Mouse (Mus musculus): Measurements from ENCODE around the gene 1110065P20Rik. TPM values are rescaled to one million over a fixed set of nuclear protein-coding genes. Genes with fewer than 3 reads are reported as not detected.

Gene 1110065P20Rik
- polyA plus RNA-seq, 1 experiment from 2014 or later, result 61.7 TPM

DNA sequence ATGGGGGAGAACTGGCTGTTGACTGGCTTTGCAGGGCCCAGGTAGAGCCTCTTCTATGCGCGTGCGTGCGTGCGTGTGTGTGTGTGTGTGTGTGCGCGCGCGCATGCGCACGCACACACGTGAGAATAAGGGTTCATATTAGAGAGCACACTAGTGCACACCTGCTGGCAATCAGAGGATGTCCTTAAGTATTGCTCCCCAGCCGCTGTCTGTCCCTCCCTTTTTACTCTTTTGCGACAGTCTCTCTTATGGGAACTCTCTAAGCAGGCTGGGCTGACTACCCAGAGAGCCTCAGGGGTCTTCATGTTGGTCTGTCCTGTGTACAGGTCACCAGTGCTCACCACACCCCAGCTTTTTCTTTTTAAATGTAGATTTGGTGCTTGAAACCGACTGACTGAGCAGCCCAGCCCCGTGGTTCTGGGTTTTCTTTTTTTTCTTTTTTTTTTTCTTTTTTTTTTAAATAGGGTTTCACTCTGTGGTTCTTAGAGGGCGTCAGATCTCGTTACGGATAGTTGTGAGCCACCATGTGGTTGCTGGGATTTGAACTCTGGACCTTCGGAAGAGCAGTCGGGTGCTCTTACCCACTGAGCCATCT is 25.5 kb downstream of the 1110065P20Rik start:
- WGBS, result 95% methylated on average over 21 of the region's 21 CpGs
- H3K27me3 ChIP-seq (ENCODE audit: insufficient read depth, poor library complexity, severe bottlenecking), result no peaks in the 10 kb centered on the region
- no peak overlapping the region for H3K27ac ChIP-seq
- no peak overlapping the region for H3K4me3 ChIP-seq
- H3K4me1 ChIP-seq (replicated peaks), result no peaks in the 10 kb centered on the region
- DNase-seq (ENCODE audit: low spot score), result no peak
- H3K36me3 ChIP-seq, result peaks cover 97% of the 10 kb centered on the region
- no peaks in the 10 kb centered on the region for H3K9me3 ChIP-seq

GRCm38 (mm10) chr4:124824967-124825366 is 26.0 kb downstream of the 1110065P20Rik start:
- H3K9me3 ChIP-seq, result no peaks in the 10 kb centered on the region
- 95% methylated on average over 6 of the region's 6 CpGs for WGBS
- H3K27ac ChIP-seq, result no peak overlapping the region
- no peaks in the 10 kb centered on the region for H3K27me3 ChIP-seq (ENCODE audit: insufficient read depth, poor library complexity, severe bottlenecking)
- H3K36me3 ChIP-seq, result peaks cover 97% of the 10 kb centered on the region
- no peak overlapping the region for H3K4me3 ChIP-seq
- H3K4me1 ChIP-seq (replicated peaks), result no peaks in the 10 kb centered on the region
- DNase-seq (ENCODE audit: low spot score), result no peak

- no peaks in the 10 kb centered on the region for H3K9me3 ChIP-seq
- no peak overlapping the region for H3K27ac ChIP-seq
- H3K4me1 ChIP-seq (replicated peaks), result peaks cover 14% of the 10 kb centered on the region
- WGBS, result 95% methylated on average over 4 of the region's 4 CpGs
- H3K36me3 ChIP-seq, result peaks cover 57% of the 10 kb centered on the region
- H3K27me3 ChIP-seq (ENCODE audit: insufficient read depth, poor library complexity, severe bottlenecking), result no peaks in the 10 kb centered on the region
- no peak for DNase-seq (ENCODE audit: low spot score)
- no peak overlapping the region for H3K4me3 ChIP-seq
Observed at GRCm38 (mm10) chr4:124818832-124819231, 32.2 kb downstream of the 1110065P20Rik start.

DNA sequence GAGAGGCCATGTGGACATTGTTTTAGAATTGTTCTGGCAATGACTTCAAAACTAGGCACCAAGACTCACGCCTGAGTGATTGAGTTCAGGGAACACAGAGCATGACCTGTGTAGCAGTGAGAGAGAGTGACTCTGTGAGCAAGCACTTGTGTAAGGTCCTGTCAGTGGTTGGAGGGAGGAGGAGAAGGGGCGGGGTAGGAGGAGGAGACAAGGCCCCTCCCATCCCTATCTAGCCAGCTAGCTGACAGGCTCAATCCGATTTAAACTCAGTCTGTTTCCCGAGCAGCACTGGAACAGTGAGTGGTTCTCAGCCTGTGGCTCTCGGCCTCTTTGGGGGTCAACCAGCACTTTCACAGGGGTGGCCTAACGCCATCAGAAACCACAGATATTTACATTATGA is 33.2 kb downstream of the 1110065P20Rik start:
- H3K27me3 ChIP-seq (ENCODE audit: insufficient read depth, poor library complexity, severe bottlenecking), result no peaks in the 10 kb centered on the region
- WGBS, result 20% methylated on average over 6 of the region's 6 CpGs
- no peak overlapping the region for H3K4me3 ChIP-seq
- H3K4me1 ChIP-seq (replicated peaks), result peaks cover 14% of the 10 kb centered on the region
- DNase-seq (ENCODE audit: low spot score), result peak; percentile 26
- H3K27ac ChIP-seq, result no peak overlapping the region
- peaks cover 55% of the 10 kb centered on the region for H3K36me3 ChIP-seq
- H3K9me3 ChIP-seq, result no peaks in the 10 kb centered on the region

GRCm38 (mm10) chr4:124815901-124816300 is 35.1 kb downstream of the 1110065P20Rik start:
- H3K27ac ChIP-seq, result no peak overlapping the region
- H3K27me3 ChIP-seq (ENCODE audit: insufficient read depth, poor library complexity, severe bottlenecking), result no peaks in the 10 kb centered on the region
- 95% methylated on average over 11 of the region's 11 CpGs for WGBS
- no peaks in the 10 kb centered on the region for H3K9me3 ChIP-seq
- H3K4me1 ChIP-seq (replicated peaks), result peaks cover 25% of the 10 kb centered on the region
- no peak for DNase-seq (ENCODE audit: low spot score)
- H3K36me3 ChIP-seq, result peaks cover 48% of the 10 kb centered on the region
- no peak overlapping the region for H3K4me3 ChIP-seq

DNA sequence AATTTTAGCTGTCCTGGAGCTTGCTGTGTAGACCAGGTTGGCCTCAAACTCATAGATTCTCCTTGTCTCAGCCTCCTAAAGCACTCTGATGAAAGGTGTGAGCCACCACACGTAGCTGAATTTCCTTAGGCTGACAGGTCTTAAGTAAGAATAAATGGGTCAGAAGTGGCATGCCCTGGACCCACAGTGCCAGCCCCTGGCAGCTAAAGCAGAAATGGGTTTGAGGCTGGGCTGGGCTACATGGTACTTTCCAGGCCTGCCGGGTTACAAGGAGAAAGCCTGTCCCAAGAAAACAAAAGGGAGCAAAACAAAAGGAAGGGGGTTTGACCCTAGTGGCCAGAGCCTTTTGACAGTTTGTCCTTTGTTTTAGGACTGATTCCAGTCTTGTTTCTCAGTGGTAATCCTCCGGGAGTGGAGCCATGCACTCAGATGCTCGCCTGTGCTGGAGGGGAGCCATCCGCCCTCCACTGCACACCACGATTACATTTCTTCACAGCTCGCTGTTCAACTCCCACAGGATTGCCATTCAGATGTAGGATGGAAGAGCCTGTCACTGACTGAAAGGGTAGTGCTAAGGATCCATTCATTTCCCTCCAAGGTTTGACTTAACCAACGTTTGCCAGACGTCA is 39.5 kb downstream of the 1110065P20Rik start:
- no peak overlapping the region for H3K4me3 ChIP-seq
- peaks cover 16% of the 10 kb centered on the region for H3K4me1 ChIP-seq (replicated peaks)
- H3K36me3 ChIP-seq, result peaks cover 76% of the 10 kb centered on the region
- H3K9me3 ChIP-seq, result no peaks in the 10 kb centered on the region
- no peaks in the 10 kb centered on the region for H3K27me3 ChIP-seq (ENCODE audit: insufficient read depth, poor library complexity, severe bottlenecking)
- DNase-seq (ENCODE audit: low spot score), result peak; percentile 9
- H3K27ac ChIP-seq, result no peak overlapping the region
- 23% methylated on average over 9 of the region's 9 CpGs for WGBS

- WGBS, result 95% methylated on average over 7 of the region's 7 CpGs
- Histone ChIP-seq H3K9me3 (no peaks in the 10 kb centered on the region), H3K27ac (no peak overlapping the region), H3K4me3 (no peak overlapping the region), H3K36me3 (peaks cover 81% of the 10 kb centered on the region), H3K27me3 (ENCODE audit: insufficient read depth, poor library complexity, severe bottlenecking) (no peaks in the 10 kb centered on the region), H3K4me1 (replicated peaks) (peaks cover 16% of the 10 kb centered on the region)
- DNase-seq (ENCODE audit: low spot score), result no peak
Observed at GRCm38 (mm10) chr4:124810056-124810455, 40.9 kb downstream of the 1110065P20Rik start.

- Histone ChIP-seq H3K4me3 (no peak overlapping the region), H3K36me3 (peaks cover 85% of the 10 kb centered on the region), H3K27me3 (ENCODE audit: insufficient read depth, poor library complexity, severe bottlenecking) (no peaks in the 10 kb centered on the region), H3K4me1 (replicated peaks) (peaks cover 16% of the 10 kb centered on the region), H3K9me3 (no peaks in the 10 kb centered on the region), H3K27ac (no peak overlapping the region)
- WGBS, result 88% methylated on average over 9 of the region's 9 CpGs
- no peak for DNase-seq (ENCODE audit: low spot score)
Observed at GRCm38 (mm10) chr4:124809136-124809883, 41.7 kb downstream of the 1110065P20Rik start.

GRCm38 (mm10) chr4:124808511-124808910 is 42.5 kb downstream of the 1110065P20Rik start:
- DNase-seq (ENCODE audit: low spot score), result no peak
- WGBS, result 82% methylated on average over 5 of the region's 5 CpGs
- Histone ChIP-seq H3K4me1 (replicated peaks) (peaks cover 24% of the 10 kb centered on the region), H3K9me3 (no peaks in the 10 kb centered on the region), H3K27ac (no peak overlapping the region), H3K27me3 (ENCODE audit: insufficient read depth, poor library complexity, severe bottlenecking) (no peaks in the 10 kb centered on the region), H3K36me3 (peaks cover 83% of the 10 kb centered on the region), H3K4me3 (no peak overlapping the region)

DNA sequence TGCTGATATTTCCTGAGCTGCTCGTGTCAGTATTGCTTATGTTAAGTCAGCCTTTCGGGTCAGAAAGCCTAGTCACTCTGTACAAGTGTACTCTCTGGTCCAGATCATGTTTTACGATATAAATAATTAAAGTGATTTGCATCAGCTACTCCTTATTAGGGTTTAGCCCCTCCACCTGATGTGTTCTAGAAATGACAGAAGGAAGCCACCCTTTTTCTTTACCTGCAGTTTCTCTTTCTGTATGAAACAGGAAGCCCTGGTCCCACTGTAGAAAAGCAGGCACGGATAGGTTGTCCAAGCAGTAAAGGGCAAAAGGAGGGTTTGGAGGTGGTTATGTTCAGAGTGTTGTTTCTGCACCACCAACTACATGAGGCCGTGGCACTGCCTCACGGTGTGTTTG is 47.6 kb downstream of the 1110065P20Rik start:
- peaks cover 54% of the 10 kb centered on the region for H3K36me3 ChIP-seq

DNA sequence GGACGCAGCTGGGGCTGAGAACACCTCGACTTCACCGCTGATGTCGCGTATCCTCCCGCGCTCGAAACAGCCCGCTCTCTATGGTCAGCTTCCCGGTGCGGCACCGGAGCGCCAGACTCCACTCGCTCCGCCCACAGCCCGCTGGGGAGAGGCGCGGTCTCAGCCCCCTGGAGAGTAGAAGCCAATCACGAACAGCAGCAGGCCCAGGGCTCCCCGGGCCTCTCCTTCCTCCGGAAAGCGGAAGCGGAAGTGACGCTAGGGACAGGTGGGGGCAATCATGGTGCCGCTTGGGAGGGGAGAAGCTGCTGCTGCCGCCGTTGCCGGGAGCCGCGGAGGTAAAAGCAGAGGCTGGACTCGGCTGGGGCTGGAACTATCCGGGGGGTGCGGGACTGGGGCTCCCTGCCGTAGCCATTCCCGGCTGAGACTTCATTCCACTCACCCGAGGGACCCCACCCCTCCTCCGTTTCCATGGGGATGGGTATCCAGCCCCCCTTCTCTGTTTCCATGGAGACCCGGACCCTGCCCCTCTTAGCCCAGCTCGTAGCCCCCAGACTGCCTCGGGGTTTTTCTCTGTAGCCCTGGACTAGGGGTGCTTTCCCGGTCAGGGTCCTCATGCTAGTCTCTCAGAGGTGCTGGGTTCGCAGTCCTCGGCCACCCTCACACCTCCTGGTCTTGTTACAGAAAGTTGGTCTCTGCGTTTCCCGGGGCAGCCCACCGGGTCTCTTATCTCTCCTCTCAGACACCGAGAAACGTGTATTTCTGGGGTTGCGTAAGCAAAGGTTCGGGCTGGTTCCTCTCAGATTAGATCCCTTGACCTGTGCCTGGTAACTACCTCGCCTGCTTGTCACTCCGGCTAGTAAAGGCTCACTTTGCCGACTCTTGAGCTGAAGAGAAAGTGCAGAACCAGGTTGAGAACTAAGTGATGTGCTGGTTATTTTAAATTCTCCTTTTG is 48.4 kb downstream of the 1110065P20Rik start:
- WGBS, result 2% methylated on average over 53 of the region's 53 CpGs
- Histone ChIP-seq H3K9me3 (no peaks in the 10 kb centered on the region), H3K27ac (peak overlapping the region; percentile 98), H3K27me3 (ENCODE audit: insufficient read depth, poor library complexity, severe bottlenecking) (no peaks in the 10 kb centered on the region), H3K4me3 (peak overlapping the region; percentile 91), H3K36me3 (peaks cover 54% of the 10 kb centered on the region), H3K4me1 (replicated peaks) (peaks cover 24% of the 10 kb centered on the region)
- peak; percentile 98 for DNase-seq (ENCODE audit: low spot score)

More for the DNA sequence above, 47.6 kb downstream of the 1110065P20Rik start:
- peak overlapping the region; percentile 91 for H3K4me3 ChIP-seq
- peaks cover 24% of the 10 kb centered on the region for H3K4me1 ChIP-seq (replicated peaks)
- H3K27me3 ChIP-seq (ENCODE audit: insufficient read depth, poor library complexity, severe bottlenecking), result no peaks in the 10 kb centered on the region
- no peak overlapping the region for H3K27ac ChIP-seq
- no peak for DNase-seq (ENCODE audit: low spot score)
- H3K9me3 ChIP-seq, result no peaks in the 10 kb centered on the region
- WGBS, result 80% methylated on average over 6 of the region's 6 CpGs

DNA sequence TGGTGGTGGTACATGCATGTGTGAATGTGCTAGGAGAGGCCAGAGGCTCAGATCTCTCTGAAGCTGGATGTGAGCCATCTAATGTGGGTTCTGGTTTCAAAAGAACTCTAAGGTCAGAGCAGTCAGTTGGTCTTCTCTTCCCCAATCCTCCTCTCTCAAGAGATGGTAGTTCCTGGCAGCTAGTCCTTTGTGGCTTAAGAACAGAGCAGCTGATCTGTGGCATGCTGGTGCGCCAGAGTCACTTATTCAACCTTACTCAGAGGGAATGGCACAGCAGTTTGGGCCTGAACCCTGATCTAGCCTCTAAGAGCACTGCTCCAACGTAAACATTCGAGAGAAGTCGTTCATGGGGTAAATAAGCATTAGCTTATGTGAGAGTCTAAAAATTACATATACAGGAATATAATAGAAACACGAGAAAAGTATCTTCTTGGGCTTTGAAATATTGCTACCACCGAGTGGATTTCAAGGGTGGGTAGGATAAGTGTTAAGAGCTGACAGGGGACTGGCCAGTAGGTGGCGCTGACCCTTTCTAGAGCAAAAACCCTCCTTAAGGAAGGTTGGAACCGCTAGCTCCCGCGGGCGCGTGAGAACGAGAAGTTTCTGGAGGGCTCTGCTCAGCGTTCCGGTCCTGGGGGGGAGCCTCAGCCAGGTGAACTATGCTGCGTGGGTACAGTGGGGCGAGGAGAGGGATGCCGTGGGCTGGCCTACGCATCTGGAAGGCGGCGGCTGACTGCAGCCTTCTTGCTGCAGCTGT is 49.3 kb downstream of the 1110065P20Rik start, which contains the start of gene Mtf1:
Gene Mtf1 (plus strand): TSS at position 553 of the 757 bp plus-strand sequence.
- Histone ChIP-seq H3K9me3 (no peaks in the 10 kb centered on the region), H3K27me3 (ENCODE audit: insufficient read depth, poor library complexity, severe bottlenecking) (no peaks in the 10 kb centered on the region), H3K27ac (peak within 1 kb of the TSS; percentile 98), H3K4me3 (peak within 1 kb of the TSS; percentile 91), H3K36me3 (peaks cover 49% of the 10 kb centered on the region), H3K4me1 (replicated peaks) (peaks cover 24% of the 10 kb centered on the region)
- DNase-seq (ENCODE audit: low spot score), result peak; percentile 89
- 3% methylated on average over 21 of the region's 21 CpGs for WGBS
